In the genomic region with DNA sequence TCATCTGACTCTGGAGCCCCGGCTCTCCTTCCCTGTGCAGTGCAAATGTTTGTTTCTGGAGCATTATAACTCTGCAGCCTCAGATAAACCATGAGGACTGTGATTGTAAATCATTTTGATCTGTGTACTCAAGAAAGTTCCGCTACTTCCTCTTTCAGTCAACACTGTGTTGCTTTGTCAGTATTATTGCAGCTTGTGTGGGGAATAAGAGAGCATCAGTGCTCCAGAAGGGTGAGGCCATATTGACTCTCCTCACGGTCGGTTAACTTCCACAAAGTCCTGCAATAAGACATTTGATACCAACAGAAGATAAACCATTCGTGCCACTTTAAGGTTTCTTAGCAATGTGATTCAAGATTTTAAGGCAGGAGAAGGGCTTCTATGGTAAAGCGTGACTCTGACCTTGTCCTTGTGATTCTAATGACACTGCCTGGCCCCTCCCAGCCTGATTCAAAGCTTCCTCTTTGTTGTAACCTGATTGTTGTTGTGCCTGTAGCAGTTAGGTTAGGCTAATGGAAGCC, we compare ENCODE assay signal across 12 mouse cellular contexts.
DNase-seq lines count a peak whose midpoint lies in the region; ATAC-seq lines count a peak whose summit lies in the region.
"Had no signal": no experiment of that assay in that cellular context is flagged by ENCODE, and none has a peak within 500 bp of the region (broad histone marks: within the 10 kb centered on the region; RNA-seq: fewer than 3 reads in every experiment).

No protein-coding gene starts in this region.

- no peak overlapping the region for H3K4me3 ChIP-seq in intestine, embryonic 14.5 days (ENCODE audit: low read depth, low read length)
- H3K4me3 ChIP-seq: embryonic facial prominence, embryonic 15.5 days; gastrocnemius, adult 2 months; hindbrain, embryonic 10.5 days had no signal

- H3K9ac ChIP-seq in intestine, embryonic 14.5 days (ENCODE audit: low read length) = no peak overlapping the region
- H3K9ac ChIP-seq: embryonic facial prominence, embryonic 15.5 days had no signal

- DNase-seq in spleen, adult 12 weeks (ENCODE audit: low spot score) = peak; percentile 2
- DNase-seq in spleen, postnatal 14 days (ENCODE audit: low spot score in 2 of 2) = no peak
- no peak for DNase-seq in intestine, embryonic 14.5 days (ENCODE audit: low spot score)
- DNase-seq in lung, postnatal 36 days = peak; percentile 65
- DNase-seq in frontal cortex, postnatal 10 days (ENCODE audit: low spot score in 2 of 2) = no peak
- DNase-seq in layer of hippocampus, postnatal 25 days (ENCODE audit: extremely low spot score in 1 of 2, low spot score in 1 of 2) = no peak
- no peak for DNase-seq in right cerebral cortex, adult 2 months (ENCODE audit: low spot score in 2 of 2)
- DNase-seq: gastrocnemius, adult 2 months; midbrain, embryonic 14.5 days; thymus, adult 2 months had no signal

- H3K9me3 ChIP-seq in intestine, embryonic 14.5 days (ENCODE audit: control insufficient read depth, low read length) = no peaks in the 10 kb centered on the region
- H3K9me3 ChIP-seq: embryonic facial prominence, embryonic 15.5 days; hindbrain, embryonic 10.5 days had no signal

- H3K36me3 ChIP-seq in intestine, embryonic 14.5 days (ENCODE audit: control insufficient read depth, insufficient read depth, low read length) = no peaks in the 10 kb centered on the region
- H3K36me3 ChIP-seq: hindbrain, embryonic 10.5 days had no signal

- H3K4me1 ChIP-seq in intestine, embryonic 14.5 days (replicated peaks; ENCODE audit: control insufficient read depth, insufficient read depth, low read length) = peaks cover 19% of the 10 kb centered on the region

- peak overlapping the region; percentile 77 for H3K27ac ChIP-seq in intestine, embryonic 14.5 days (ENCODE audit: low read depth)
- H3K27ac ChIP-seq: embryonic facial prominence, embryonic 15.5 days; gastrocnemius, adult 2 months; hindbrain, embryonic 10.5 days had no signal

- peak; percentile 92 for ATAC-seq in intestine, embryonic 14.5 days (replicated peaks; ENCODE audit: low FRiP score, low TSS enrichment, low read depth)

- H3K4me2 ChIP-seq in intestine, embryonic 14.5 days (ENCODE audit: low read length) = no peak overlapping the region
- H3K4me2 ChIP-seq: embryonic facial prominence, embryonic 15.5 days had no signal

- WGBS in intestine, embryonic 14.5 days = 21% methylated on average over 6 of the region's 6 CpGs

- H3K27me3 ChIP-seq in intestine, embryonic 14.5 days (replicated peaks; ENCODE audit: control insufficient read depth, insufficient read depth, low read length) = no peaks in the 10 kb centered on the region
- H3K27me3 ChIP-seq: embryonic facial prominence, embryonic 15.5 days had no signal

Comparison
In these comparisons a context has a peak if more than half of its experiments do, and no peak if none do; other contexts are left out.
1. DNase-seq: peak in spleen, adult 12 weeks (single experiment) and lung, postnatal 36 days (single experiment); none in spleen, postnatal 14 days (0 of 2), intestine, embryonic 14.5 days (single experiment), frontal cortex, postnatal 10 days (0 of 2), layer of hippocampus, postnatal 25 days (0 of 2) and right cerebral cortex, adult 2 months (0 of 2).